Mouse (Mus musculus) liver, postnatal 0 days (tissue): ENCODE measurements around the gene Pacsin1. TPM values are rescaled to one million over a fixed set of nuclear protein-coding genes. Genes with fewer than 3 reads are reported as not detected.

Experiments used
- ATAC-seq: fragments of 200-750 bp; cut with Nextera tagmentation; 2 replicates; pipeline ENCODE4 v1.8.0; 2017; ENCODE audit warnings: mild to moderate bottlenecking, moderate library complexity
- DNase-seq: peaks from one replicate; pipeline ENCODE4 v3.0.0-alpha.2; 2016
- H3K27ac ChIP-seq: fragments of 300-500 bp; sonication (generic); 2 replicates; pipeline ENCODE4 v1.5.1; 2014; ENCODE audit warnings: antibody characterized with exemption, moderate library complexity, mild to moderate bottlenecking, low read depth
- H3K27me3 ChIP-seq: fragments of 300-500 bp; sonication (generic); 2 replicates; pipeline ENCODE4 v1.6.1; 2014; ENCODE audit warnings: low read length, control low read depth, mixed read lengths; ENCODE audit not compliant: insufficient read depth
- H3K36me3 ChIP-seq: fragments of 300-500 bp; sonication (generic); replicated peaks from 2 replicates; pipeline ENCODE4 v1.6.1; 2014; ENCODE audit warnings: mild to moderate bottlenecking, control low read depth, low read length, moderate library complexity, mixed read lengths; ENCODE audit not compliant: insufficient read depth
- H3K4me1 ChIP-seq: fragments of 300-500 bp; sonication (generic); 2 replicates; pipeline ENCODE4 v1.6.1; 2014; ENCODE audit warnings: antibody characterized with exemption, mild to moderate bottlenecking, control low read depth; ENCODE audit not compliant: insufficient read depth
- H3K4me2 ChIP-seq: fragments of 300-500 bp; sonication (generic); 2 replicates; pipeline ENCODE4 v1.6.1; 2014; ENCODE audit warnings: low read depth, mild to moderate bottlenecking, low read length, moderate library complexity, mixed read lengths
- H3K4me3 ChIP-seq: fragments of 300-500 bp; sonication (generic); 2 replicates; pipeline ENCODE4 v1.5.1; 2014; ENCODE audit warnings: low read depth, low read length
- H3K9ac ChIP-seq: fragments of 300-500 bp; sonication (generic); replicated peaks from 2 replicates; pipeline ENCODE4 v1.6.1; 2014; ENCODE audit warnings: mild to moderate bottlenecking, moderate library complexity
- H3K9me3 ChIP-seq: fragments of 300-500 bp; sonication (generic); 2 replicates; pipeline ENCODE4 v1.6.1; 2016; ENCODE audit warnings: mild to moderate bottlenecking, control low read depth, low read length, mixed read lengths
- CTCF ChIP-seq: sonication (generic); IDR thresholded peaks from 2 replicates; pipeline ENCODE4 v1.5.1; 2016; ENCODE audit warnings: antibody characterized with exemption, low read depth
- EP300 ChIP-seq: IDR thresholded peaks from 2 replicates; pipeline ENCODE4 v1.6.1; 2016; ENCODE audit warnings: antibody characterized with exemption, low read depth, mild to moderate bottlenecking
- WGBS: fragments of 180-500 bp; shearing (Covaris S2); extraction: QIAGEN DNeasy Blood & Tissue Kit; methylation state at CpG from one replicate; pipeline ENCODE4 v1.1.7; 2014; ENCODE audit not compliant: insufficient replicate concordance; 5-methylcytosine and 5-hydroxymethylcytosine counted together
- polyA plus RNA-seq: library from polyadenylated mRNA; unstranded; fragments of >200 nt; fragmentation: Nextera tagmentation; extraction: Ambion mirVana; gene quantifications from 2 replicates; pipeline ENCODE4 v1.2.1, GENCODE M21; 2015

Pacsin1 gene
- polyA plus RNA-seq, 1 experiment from 2014 or later: 0.29 TPM

DNA sequence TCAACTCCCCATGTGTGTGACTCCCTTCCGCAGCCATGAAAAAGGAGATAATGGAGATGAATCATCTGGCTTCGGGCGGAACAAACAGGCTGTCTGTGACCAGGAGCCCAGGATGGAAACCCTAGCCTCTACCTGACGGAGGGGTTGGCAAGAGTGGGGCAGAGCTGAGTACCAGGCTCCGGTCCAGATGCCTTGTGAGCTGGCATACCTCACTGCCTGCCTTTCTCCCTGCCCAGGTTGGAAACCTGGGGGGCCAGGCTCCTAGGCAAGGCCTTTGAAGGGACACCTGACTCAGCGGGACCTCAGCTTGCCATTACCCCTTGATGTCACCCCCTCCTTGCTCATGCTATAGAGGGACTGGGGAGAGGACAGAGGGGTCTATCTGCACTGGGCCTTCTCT is 85.7 kb downstream of the Pacsin1 start:
- no peak overlapping the region for H3K9ac ChIP-seq
- H3K27ac ChIP-seq: no peak overlapping the region
- DNase-seq (no peak), ATAC-seq (no peak)
- no peaks in the 10 kb centered on the region for H3K4me1 ChIP-seq
- H3K4me2 ChIP-seq: no peak overlapping the region
- WGBS: 82% methylated on average over 6 of the region's 6 CpGs
- no peaks in the 10 kb centered on the region for H3K9me3 ChIP-seq
- TF ChIP-seq EP300 (no peak), CTCF (no peak)
- no peak overlapping the region for H3K4me3 ChIP-seq
- H3K36me3 ChIP-seq: no peaks in the 10 kb centered on the region
- H3K27me3 ChIP-seq: no peaks in the 10 kb centered on the region

- Histone ChIP-seq H3K27me3 (no peaks in the 10 kb centered on the region), H3K4me1 (no peaks in the 10 kb centered on the region), H3K9ac (no peak overlapping the region), H3K27ac (no peak overlapping the region), H3K4me3 (no peak overlapping the region), H3K36me3 (0 out of 2 replicates have a peak, but pooled peaks cover 4% of the 10 kb centered on the region), H3K9me3 (no peaks in the 10 kb centered on the region), H3K4me2 (no peak overlapping the region)
- TF ChIP-seq CTCF: no peak
- TF ChIP-seq EP300: no peak
- ATAC-seq (no peak), DNase-seq (no peak)
- 71% methylated on average over 4 of the region's 4 CpGs for WGBS
Observed at GRCm38 (mm10) chr17:27746446-27746845, 91.1 kb downstream of the Pacsin1 start.

GRCm38 (mm10) chr17:27748123-27748522 is 92.8 kb downstream of the Pacsin1 start:
- Histone ChIP-seq H3K4me1 (no peaks in the 10 kb centered on the region), H3K36me3 (peaks cover 16% of the 10 kb centered on the region; the same call in 1 of the 2 replicates), H3K9ac (no peak overlapping the region), H3K27ac (no peak overlapping the region), H3K27me3 (no peaks in the 10 kb centered on the region), H3K9me3 (no peaks in the 10 kb centered on the region), H3K4me2 (no peak overlapping the region), H3K4me3 (no peak overlapping the region)
- no peak for ATAC-seq
- no peak for DNase-seq
- TF ChIP-seq CTCF: no peak
- no peak for TF ChIP-seq EP300
- WGBS: 84% methylated on average over 2 of the region's 2 CpGs

- peaks cover 19% of the 10 kb centered on the region for H3K36me3 ChIP-seq
- TF ChIP-seq CTCF: no peak
- no peak for TF ChIP-seq EP300
Observed at GRCm38 (mm10) chr17:27750451-27750942, 95.2 kb downstream of the Pacsin1 start.

GRCm38 (mm10) chr17:27751314-27752202 is 96.2 kb downstream of the Pacsin1 start:
- DNase-seq (no peak), ATAC-seq (no peak)
- Histone ChIP-seq H3K36me3 (peaks cover 19% of the 10 kb centered on the region), H3K4me2 (no peak overlapping the region), H3K9me3 (no peaks in the 10 kb centered on the region), H3K27me3 (no peaks in the 10 kb centered on the region), H3K4me3 (no peak overlapping the region), H3K4me1 (no peaks in the 10 kb centered on the region), H3K9ac (no peak overlapping the region), H3K27ac (no peak overlapping the region)
- 80% methylated on average over 8 of the region's 8 CpGs for WGBS
- TF ChIP-seq CTCF (no peak), EP300 (no peak)

More at GRCm38 (mm10) chr17:27750451-27750942, 95.2 kb downstream of the Pacsin1 start:
- Histone ChIP-seq H3K9me3 (no peaks in the 10 kb centered on the region), H3K4me3 (no peak overlapping the region), H3K9ac (no peak overlapping the region), H3K27ac (no peak overlapping the region), H3K4me2 (no peak overlapping the region), H3K4me1 (no peaks in the 10 kb centered on the region), H3K27me3 (no peaks in the 10 kb centered on the region)
- ATAC-seq (no peak), DNase-seq (no peak)
- WGBS: 79% methylated on average over 6 of the region's 6 CpGs

DNA sequence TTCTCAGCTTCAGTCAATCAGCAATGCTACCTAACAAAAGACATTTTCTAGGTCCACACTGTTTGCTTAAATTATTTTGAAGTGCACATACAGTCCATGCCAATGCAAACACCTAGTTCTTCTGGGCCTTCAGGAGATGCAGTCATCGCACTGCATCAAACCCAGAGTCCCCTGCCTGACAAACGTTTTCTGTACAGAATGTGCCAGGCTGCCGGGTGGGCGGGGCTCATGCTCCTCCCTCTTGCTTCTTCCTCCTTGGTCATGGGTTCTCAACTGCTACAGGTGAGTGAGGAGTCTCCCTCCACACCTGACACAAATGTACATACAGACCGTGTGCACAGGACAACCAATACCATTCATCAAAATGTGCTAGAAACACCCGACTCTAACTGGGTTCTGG is 104.9 kb downstream of the Pacsin1 start:
- H3K9me3 ChIP-seq: peaks cover 6% of the 10 kb centered on the region
- ATAC-seq: no peak
- H3K9ac ChIP-seq: no peak overlapping the region
- H3K4me3 ChIP-seq: no peak overlapping the region
- H3K4me1 ChIP-seq: peaks cover 4% of the 10 kb centered on the region; the same call in 1 of the 2 replicates
- H3K4me2 ChIP-seq: no peak overlapping the region
- no peak for DNase-seq
- no peak for TF ChIP-seq EP300
- TF ChIP-seq CTCF: no peak
- H3K27ac ChIP-seq: no peak overlapping the region
- H3K36me3 ChIP-seq: peaks cover 15% of the 10 kb centered on the region
- WGBS: 71% methylated on average over 6 of the region's 6 CpGs
- H3K27me3 ChIP-seq: no peaks in the 10 kb centered on the region

Other genes with a start within 250 kb of the Pacsin1 start
- gene Grm4, start 134.1 kb upstream of the Pacsin1 start, polyA plus RNA-seq: not detected in 2 replicates
- 64.0 and 64.9 TPM in 2 replicates for gene Hmga1, start 99.0 kb upstream of the Pacsin1 start, polyA plus RNA-seq
- gene AI413582, start 89.8 kb upstream of the Pacsin1 start, polyA plus RNA-seq: 15.0 and 16.7 TPM in 2 replicates
- gene Nudt3, start 32.0 kb upstream of the Pacsin1 start, polyA plus RNA-seq: 17.9 and 20.2 TPM in 2 replicates
- not detected in 2 replicates for gene RPS10-NUDT3, start 20.3 kb upstream of the Pacsin1 start, polyA plus RNA-seq
- gene Rps10, start 18.8 kb upstream of the Pacsin1 start, polyA plus RNA-seq: 523 and 535 TPM in 2 replicates
- gene Spdef, start 73.4 kb downstream of the Pacsin1 start, polyA plus RNA-seq: 0.08 TPM in 1 of 2 replicates, not detected in the other
- 23.8 and 24.7 TPM in 2 replicates for gene D17Wsu92e, start 165.1 kb downstream of the Pacsin1 start, polyA plus RNA-seq
- gene Snrpc, start 182.6 kb downstream of the Pacsin1 start, polyA plus RNA-seq: 96.2 and 99.0 TPM in 2 replicates
- gene Uhrf1bp1, start 200.9 kb downstream of the Pacsin1 start, polyA plus RNA-seq: 1.6 and 2.2 TPM in 2 replicates